Mouse (Mus musculus) ovary, adult 18-20 months (tissue): Measurements from ENCODE around the gene Ypel2.

Experiments used
- DNase-seq: peaks from one replicate; pipeline ENCODE4 v3.0.0; 2022; ENCODE audit warnings: low spot score, mixed read lengths

Gene Ypel2

DNA sequence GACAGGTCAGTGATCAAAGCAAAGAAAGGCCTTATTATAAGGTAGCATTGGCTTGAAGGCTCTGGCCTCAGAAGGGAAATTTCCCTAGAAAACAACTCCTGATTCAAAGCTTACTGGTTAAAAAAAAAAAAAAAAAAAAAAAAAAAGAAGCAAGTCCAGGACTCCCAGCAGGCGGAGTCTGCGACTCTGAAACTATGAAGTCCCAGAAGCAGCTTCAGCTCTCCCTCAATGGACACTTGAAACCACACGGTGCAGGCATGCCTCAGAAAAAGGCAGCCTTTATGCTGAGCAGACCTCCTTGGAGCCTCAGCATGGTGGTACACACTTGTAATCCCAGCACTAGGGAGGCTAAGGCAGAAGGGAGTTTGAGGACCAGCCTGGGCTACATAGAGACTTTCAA, 97.9 kb downstream of the Ypel2 start:
- DNase-seq: no peak

DNA sequence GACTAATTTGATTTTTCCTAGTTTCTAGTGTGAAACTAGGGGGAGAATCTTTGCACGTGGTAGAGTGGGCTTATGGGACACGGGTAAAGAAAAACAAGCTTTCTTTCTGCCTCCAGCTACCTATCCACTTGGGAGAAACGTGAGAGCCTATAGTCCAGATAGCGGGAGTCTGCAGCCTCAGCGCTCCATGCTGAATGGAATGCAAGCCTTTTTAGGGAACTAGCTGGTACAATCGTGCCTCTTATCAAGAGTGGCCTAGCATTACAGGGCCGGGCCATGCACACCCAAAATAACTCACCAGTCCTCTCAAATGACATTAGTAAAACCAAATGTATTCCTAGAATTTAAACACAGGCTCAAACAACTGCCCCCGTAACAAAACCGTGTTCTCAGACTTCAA, 98.4 kb downstream of the Ypel2 start:
- no peak for DNase-seq

DNA sequence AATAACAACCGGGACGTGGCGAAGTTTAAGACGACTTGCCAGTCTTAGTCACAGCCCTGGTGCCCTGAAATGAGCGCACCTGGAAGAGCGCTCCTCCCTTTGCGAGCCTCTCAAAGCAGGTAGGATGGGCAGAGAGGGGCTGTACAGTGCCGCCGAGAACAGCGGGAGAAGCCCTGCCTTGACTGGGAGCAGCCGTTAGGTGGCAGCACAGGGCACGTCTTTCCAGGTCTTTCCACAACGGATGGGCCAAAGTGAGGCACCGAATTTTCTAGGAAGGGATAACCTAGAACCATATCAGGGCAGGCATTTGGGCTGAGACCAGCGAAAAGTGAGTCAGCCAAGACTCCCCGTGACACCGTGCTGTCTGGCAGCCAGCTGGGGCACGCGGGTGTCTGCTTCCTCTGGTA, 99.3 kb downstream of the Ypel2 start:
- DNase-seq: peak; percentile 69

DNA sequence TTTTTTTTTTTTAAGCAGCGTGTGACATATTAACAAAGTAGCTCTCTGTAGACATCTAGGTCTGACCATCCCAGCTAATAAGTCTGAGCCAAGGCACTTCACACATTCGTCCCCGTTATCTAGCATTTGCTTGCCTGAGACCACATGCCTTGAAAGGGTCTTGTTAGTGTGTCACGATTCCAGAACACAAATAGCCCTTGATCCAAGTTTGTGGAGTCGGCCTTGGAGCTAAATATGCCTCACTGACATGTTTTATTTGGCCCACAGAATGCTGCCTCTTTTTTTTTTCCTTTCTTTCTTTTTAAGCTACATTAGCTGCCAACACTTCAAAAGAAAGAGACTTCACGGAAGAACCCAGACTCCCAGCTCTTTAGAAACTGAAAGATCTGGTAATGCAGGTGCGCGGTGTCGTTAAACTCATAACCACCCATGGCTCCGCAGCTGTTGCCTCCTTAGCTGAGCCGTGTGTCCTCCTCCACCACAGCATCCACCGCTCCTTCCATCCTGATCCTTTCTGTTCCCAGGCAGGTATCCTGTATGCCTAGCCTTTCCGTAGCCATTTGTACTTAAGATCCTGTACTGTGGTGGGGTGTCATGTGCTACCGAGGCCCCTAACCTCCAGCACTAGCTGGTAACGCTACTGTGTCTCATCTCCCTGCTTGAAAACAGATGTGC, 100.4 kb downstream of the Ypel2 start:
- DNase-seq: no peak
